Mouse (Mus musculus) heart, adult 2 months (tissue): ENCODE data around the gene Spata4.

Source experiments
- CTCF ChIP-seq: fragments of 200-600 bp; IDR thresholded peaks from 2 replicates; pipeline ENCODE4 v1.8.1; 2022; ENCODE audit warnings: antibody characterized with exemption, mild to moderate bottlenecking, moderate library complexity
- EP300 ChIP-seq: fragments of 200-500 bp; IDR thresholded peaks from 2 replicates; pipeline ENCODE4 v1.6.1; 2011; ENCODE audit warnings: low read depth, low read length, control low read depth; ENCODE audit not compliant: insufficient read depth
- POLR2A ChIP-seq: fragments of 200-500 bp; IDR thresholded peaks from 2 replicates; pipeline ENCODE4 v1.6.1; 2011; ENCODE audit warnings: mild to moderate bottlenecking, low read depth, low read length, control low read depth; ENCODE audit not compliant: insufficient read depth

- TF ChIP-seq CTCF (no peak), POLR2A (no peak), EP300 (no peak)
Measured at GRCm38 (mm10) chr8:54562137-54562536, 38.4 kb upstream of the Spata4 start.
